Mouse (Mus musculus) heart, embryonic 15.5 days (tissue): Measurements from ENCODE around the gene Gipc2. TPM values are rescaled to one million over a fixed set of nuclear protein-coding genes. Genes with fewer than 3 reads are reported as not detected.

ENCODE experiments used
- ATAC-seq: fragments of 200-750 bp; cut with Nextera tagmentation; replicated peaks from 2 replicates; pipeline ENCODE4 v1.8.0; 2017; ENCODE audit warnings: low read depth, moderate TSS enrichment; ENCODE audit not compliant: insufficient number of reproducible peaks, insufficient read depth, low FRiP score
- H3K27ac ChIP-seq: fragments of 300-500 bp; sonication (generic); 2 replicates; pipeline ENCODE4 v1.5.1; 2015; ENCODE audit warnings: mild to moderate bottlenecking, inconsistent platforms
- H3K27me3 ChIP-seq: fragments of 300-500 bp; sonication (generic); 2 replicates; pipeline ENCODE4 v1.6.1; 2015; ENCODE audit warnings: inconsistent platforms
- H3K36me3 ChIP-seq: fragments of 300-500 bp; sonication (generic); 2 replicates; pipeline ENCODE4 v1.6.1; 2015; ENCODE audit warnings: mild to moderate bottlenecking, inconsistent platforms
- H3K4me1 ChIP-seq: fragments of 300-500 bp; sonication (generic); replicated peaks from 2 replicates; pipeline ENCODE4 v1.6.1; 2015; ENCODE audit warnings: inconsistent platforms
- H3K4me2 ChIP-seq: fragments of 300-500 bp; sonication (generic); 2 replicates; pipeline ENCODE4 v1.6.1; 2015; ENCODE audit warnings: inconsistent platforms, mild to moderate bottlenecking, moderate library complexity
- H3K4me3 ChIP-seq: fragments of 300-500 bp; sonication (generic); 2 replicates; pipeline ENCODE4 v1.5.1; 2015; ENCODE audit warnings: mild to moderate bottlenecking, inconsistent platforms
- H3K9ac ChIP-seq: fragments of 300-500 bp; sonication (generic); 2 replicates; pipeline ENCODE4 v1.6.1; 2015; ENCODE audit warnings: mild to moderate bottlenecking, inconsistent platforms
- H3K9me3 ChIP-seq: fragments of 300-500 bp; sonication (generic); replicated peaks from 2 replicates; pipeline ENCODE4 v1.6.1; 2016; ENCODE audit warnings: inconsistent platforms
- WGBS: fragments of 180-500 bp; shearing (Covaris S2); methylation state at CpG from one replicate; pipeline ENCODE4 v1.1.7; 2015; ENCODE audit warnings: mixed read lengths; 5-methylcytosine and 5-hydroxymethylcytosine counted together
- polyA plus RNA-seq: library from polyadenylated mRNA; unstranded; fragments of >200 nt; fragmentation: Nextera tagmentation; extraction: Ambion mirVana; gene quantifications from 2 replicates; pipeline ENCODE4 v1.2.1, GENCODE M21; 2015

Gipc2 gene
- polyA plus RNA-seq, 1 experiment from 2014 or later: 5.0 TPM

DNA sequence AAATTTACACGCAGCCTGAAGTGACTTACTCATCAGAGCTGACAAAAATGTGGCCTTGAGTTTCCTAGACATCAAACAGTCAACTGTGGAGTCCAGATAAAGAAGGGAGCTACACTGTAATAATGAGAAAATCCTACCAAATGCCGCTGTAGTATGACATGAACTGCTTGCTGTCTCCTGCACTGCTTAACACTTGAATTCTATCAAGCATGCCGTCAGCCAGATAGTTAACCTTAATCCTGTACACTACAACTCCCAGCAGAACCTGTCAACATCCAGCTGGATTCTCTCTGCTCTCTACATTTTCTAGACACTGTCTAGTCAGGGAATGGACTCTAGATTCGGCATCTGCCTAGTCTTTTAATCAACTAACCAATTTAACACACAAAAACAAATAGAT, 23.3 kb upstream of the Gipc2 start:
- H3K4me2 ChIP-seq: peak overlapping the region; percentile 41
- 0 out of 2 replicates have a peak, but pooled peaks have one; percentile 12 for ATAC-seq
- peaks cover 15% of the 10 kb centered on the region for H3K36me3 ChIP-seq
- H3K27me3 ChIP-seq: no peaks in the 10 kb centered on the region
- WGBS: 23% methylated on average over 4 of the region's 4 CpGs
- peak overlapping the region; percentile 22; the same call in 1 of the 2 replicates for H3K4me3 ChIP-seq
- H3K9ac ChIP-seq: no peak overlapping the region
- H3K27ac ChIP-seq: peak overlapping the region; percentile 76
- H3K4me1 ChIP-seq: peaks cover 40% of the 10 kb centered on the region
- H3K9me3 ChIP-seq: no peaks in the 10 kb centered on the region

DNA sequence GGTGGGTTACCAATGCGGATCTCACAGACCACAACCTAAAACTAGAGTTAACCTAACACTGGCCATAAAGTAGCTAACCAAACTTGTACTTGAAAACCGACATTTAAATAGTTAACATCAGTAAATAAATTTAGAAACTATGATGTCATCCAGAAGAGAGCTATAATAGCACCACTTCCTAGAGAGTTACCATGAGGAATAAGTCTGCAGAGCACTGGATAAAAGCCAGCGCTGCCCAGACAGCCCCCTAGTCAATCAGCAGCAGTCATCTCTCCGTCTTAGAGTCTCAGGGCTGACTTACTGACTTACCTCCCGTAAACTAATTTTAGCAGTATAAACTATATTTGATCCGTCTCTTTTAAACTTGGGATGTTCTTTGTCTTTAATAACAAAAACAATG, 20.1 kb upstream of the Gipc2 start:
- Histone ChIP-seq H3K4me2 (peak overlapping the region; percentile 40), H3K9ac (no peak overlapping the region), H3K36me3 (peaks cover 28% of the 10 kb centered on the region), H3K27me3 (no peaks in the 10 kb centered on the region), H3K9me3 (no peaks in the 10 kb centered on the region), H3K4me3 (no peak overlapping the region), H3K27ac (peak overlapping the region; percentile 74), H3K4me1 (peaks cover 40% of the 10 kb centered on the region)
- WGBS: 36% methylated on average over 6 of the region's 6 CpGs
- ATAC-seq: peak; percentile 66

DNA sequence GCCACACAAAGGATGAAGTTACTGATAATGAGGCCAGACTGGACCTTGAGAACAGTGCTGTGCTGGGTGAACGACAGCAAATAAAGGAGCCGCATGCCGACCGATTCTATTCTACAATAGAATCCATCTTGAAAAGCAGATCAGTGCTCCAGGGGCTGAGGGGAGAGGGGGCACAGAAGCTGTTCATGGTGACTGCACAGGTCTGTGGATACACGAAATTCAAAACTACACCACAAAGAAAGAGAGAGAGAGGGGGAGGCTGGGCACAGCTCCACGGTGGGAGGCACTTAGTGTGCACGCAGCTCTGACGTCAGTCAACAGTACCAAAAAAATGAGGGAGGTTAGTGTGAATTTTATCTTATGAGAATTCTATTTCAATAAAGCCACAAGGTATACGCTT, 17.5 kb upstream of the Gipc2 start:
- Histone ChIP-seq H3K27ac (no peak overlapping the region), H3K36me3 (peaks cover 29% of the 10 kb centered on the region), H3K27me3 (no peaks in the 10 kb centered on the region), H3K4me3 (no peak overlapping the region), H3K9ac (no peak overlapping the region), H3K4me2 (no peak overlapping the region), H3K4me1 (peaks cover 23% of the 10 kb centered on the region), H3K9me3 (no peaks in the 10 kb centered on the region)
- no peak for ATAC-seq
- 82% methylated on average over 9 of the region's 9 CpGs for WGBS

DNA sequence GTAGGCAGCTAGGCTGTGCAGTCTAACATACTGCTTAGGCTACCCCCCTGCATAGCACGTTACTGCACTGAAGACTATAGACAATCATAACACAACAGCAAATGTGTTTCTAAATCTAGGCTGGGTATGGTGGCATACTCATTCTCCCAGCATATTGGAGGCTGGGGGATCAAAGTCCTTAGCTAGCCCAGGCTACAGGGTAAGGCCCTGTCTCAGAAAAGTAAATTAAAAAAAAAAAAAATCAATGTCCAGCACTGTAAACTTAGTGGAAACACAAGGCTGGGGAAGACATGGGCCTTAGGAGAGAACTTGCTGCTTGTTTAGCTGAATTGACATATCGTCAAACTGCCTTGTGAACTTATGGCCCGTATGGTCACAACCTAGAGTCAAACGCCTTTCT, 14.6 kb upstream of the Gipc2 start:
- no peak overlapping the region for H3K9ac ChIP-seq
- H3K9me3 ChIP-seq: no peaks in the 10 kb centered on the region
- H3K36me3 ChIP-seq: peaks cover 25% of the 10 kb centered on the region
- no peak overlapping the region for H3K4me3 ChIP-seq
- H3K4me2 ChIP-seq: no peak overlapping the region
- peaks cover 3% of the 10 kb centered on the region for H3K4me1 ChIP-seq
- ATAC-seq: no peak
- H3K27me3 ChIP-seq: no peaks in the 10 kb centered on the region
- H3K27ac ChIP-seq: no peak overlapping the region
- 89% methylated on average over 4 of the region's 4 CpGs for WGBS

DNA sequence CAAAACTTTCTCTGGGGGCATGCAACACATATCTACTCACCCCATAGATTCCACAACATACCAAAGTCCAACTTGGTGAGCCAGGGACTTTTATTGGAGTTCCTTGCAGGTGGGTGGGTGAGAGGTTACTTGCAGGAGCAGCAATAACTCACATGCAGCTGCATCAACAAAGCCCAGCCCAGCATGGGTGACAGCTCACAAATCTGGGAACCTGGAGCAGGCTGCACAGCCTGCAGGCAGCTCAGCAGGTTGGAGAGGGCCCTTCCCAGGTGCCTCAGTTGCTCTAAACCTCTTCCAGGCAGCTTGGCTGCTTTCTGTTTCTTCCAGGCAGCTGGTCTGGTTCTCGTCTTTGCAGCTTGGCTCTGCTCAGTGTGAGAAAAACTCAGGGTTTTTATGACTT, 13.3 kb upstream of the Gipc2 start:
- Histone ChIP-seq H3K4me3 (no peak overlapping the region), H3K36me3 (peaks cover 14% of the 10 kb centered on the region), H3K4me2 (no peak overlapping the region), H3K27ac (no peak overlapping the region), H3K27me3 (no peaks in the 10 kb centered on the region), H3K9ac (no peak overlapping the region), H3K9me3 (no peaks in the 10 kb centered on the region), H3K4me1 (no peaks in the 10 kb centered on the region)
- WGBS: 65% methylated on average over 1 of the region's 1 CpGs
- ATAC-seq: no peak

DNA sequence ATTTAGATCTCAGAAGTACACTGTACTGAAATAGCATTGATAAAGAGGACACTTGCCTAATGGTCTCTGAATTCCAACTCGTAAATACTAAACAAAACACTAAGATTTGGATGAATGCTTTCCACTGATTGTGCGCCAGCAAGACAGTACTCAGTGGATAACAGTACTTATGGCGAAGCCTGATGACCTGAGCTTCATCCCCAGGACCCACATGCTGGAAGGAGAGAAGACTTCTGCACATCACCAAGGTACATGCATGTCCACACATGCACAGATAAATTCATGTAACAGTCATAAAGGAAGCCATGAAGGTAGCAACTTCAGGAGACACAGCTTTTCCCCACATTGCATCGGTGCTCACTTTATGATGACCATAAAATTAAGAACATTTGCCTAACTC, 12.8 kb upstream of the Gipc2 start:
- Histone ChIP-seq H3K4me3 (no peak overlapping the region), H3K4me2 (no peak overlapping the region), H3K27ac (no peak overlapping the region), H3K9ac (no peak overlapping the region), H3K4me1 (no peaks in the 10 kb centered on the region), H3K36me3 (peaks cover 13% of the 10 kb centered on the region), H3K9me3 (no peaks in the 10 kb centered on the region), H3K27me3 (no peaks in the 10 kb centered on the region)
- 82% methylated on average over 4 of the region's 4 CpGs for WGBS
- ATAC-seq: no peak

DNA sequence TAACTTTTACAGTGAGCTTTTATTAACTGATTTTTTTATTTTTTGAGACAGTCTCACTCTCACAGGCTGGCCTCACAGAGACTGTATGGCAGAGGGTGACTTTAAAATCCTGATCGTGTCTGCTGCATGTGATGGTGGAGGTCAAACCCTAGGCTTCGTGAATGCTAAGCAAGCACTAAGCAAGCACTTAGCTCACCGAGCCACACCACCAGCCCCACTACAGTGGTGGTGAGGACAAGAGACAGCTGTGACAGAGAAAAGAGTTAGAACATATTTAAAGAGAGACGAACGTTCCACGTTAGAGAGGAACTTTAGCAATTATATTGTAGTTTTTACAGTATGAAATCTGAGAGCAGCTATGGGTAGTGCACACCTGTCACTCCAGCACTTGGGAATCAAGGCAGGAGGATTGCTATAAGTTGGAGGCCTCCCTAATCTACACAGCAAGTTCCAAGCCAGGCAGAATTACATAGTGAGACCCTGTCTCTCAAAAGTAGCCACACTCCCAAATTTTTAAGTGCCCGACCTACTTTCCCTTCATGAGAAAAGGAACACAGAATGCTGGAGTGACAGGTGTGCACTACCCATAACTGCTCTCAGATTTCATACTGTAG, 6.4 kb upstream of the Gipc2 start:
- H3K27ac ChIP-seq: no peak overlapping the region

DNA sequence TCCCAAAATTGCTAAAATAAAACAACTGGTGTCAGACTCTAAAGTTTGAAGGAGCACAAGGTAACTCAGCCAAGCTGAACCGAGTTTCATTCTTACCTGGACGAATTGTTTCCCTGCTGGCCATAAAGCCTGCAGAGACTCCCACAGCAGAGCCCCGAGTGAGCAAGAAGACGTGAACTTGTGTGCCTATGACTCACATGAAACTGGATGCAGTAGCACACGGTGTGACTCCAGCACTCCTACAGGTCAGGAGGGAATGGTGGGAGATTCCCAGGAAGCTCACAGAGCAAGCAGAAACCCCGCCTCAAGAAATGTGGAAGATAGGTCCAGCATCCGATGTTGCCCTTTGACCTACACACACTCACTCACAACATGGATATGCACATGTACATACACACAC, 5.8 kb upstream of the Gipc2 start:
- WGBS: 57% methylated on average over 7 of the region's 7 CpGs
- Histone ChIP-seq H3K27ac (no peak overlapping the region), H3K9ac (no peak overlapping the region), H3K9me3 (no peaks in the 10 kb centered on the region), H3K27me3 (no peaks in the 10 kb centered on the region), H3K36me3 (no peaks in the 10 kb centered on the region), H3K4me3 (no peak overlapping the region), H3K4me1 (peaks cover 9% of the 10 kb centered on the region), H3K4me2 (no peak overlapping the region)
- ATAC-seq: no peak

More for the DNA sequence above, 6.4 kb upstream of the Gipc2 start:
- WGBS: 65% methylated on average over 7 of the region's 7 CpGs
- Histone ChIP-seq H3K9ac (no peak overlapping the region), H3K4me3 (no peak overlapping the region), H3K4me1 (peaks cover 3% of the 10 kb centered on the region), H3K36me3 (no peaks in the 10 kb centered on the region), H3K4me2 (no peak overlapping the region), H3K27me3 (no peaks in the 10 kb centered on the region), H3K9me3 (no peaks in the 10 kb centered on the region)
- no peak for ATAC-seq

DNA sequence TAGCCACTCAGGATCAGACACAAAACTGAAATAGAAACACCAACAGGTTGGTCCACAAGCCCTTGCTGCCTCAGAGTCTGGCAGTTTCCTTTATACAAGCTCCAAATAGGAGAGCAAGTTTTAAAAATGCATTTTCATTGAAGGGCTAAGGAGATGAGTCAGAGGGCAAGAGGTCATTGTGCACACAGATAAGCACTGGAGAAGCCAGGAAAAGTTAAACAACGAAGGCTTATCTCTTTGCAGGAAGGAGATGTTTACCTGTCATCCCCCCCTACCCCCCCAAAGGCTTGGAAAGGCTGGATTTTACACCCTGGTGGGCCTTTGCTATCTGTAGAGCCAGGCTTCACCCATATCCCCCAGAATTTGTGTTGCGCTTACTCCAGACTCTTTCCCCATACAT, 5.2 kb upstream of the Gipc2 start:
- H3K36me3 ChIP-seq: no peaks in the 10 kb centered on the region
- H3K4me3 ChIP-seq: no peak overlapping the region
- 37% methylated on average over 2 of the region's 2 CpGs for WGBS
- H3K9ac ChIP-seq: no peak overlapping the region
- ATAC-seq: no peak
- no peaks in the 10 kb centered on the region for H3K27me3 ChIP-seq
- no peak overlapping the region for H3K4me2 ChIP-seq
- no peaks in the 10 kb centered on the region for H3K9me3 ChIP-seq
- H3K4me1 ChIP-seq: peaks cover 14% of the 10 kb centered on the region
- H3K27ac ChIP-seq: no peak overlapping the region

DNA sequence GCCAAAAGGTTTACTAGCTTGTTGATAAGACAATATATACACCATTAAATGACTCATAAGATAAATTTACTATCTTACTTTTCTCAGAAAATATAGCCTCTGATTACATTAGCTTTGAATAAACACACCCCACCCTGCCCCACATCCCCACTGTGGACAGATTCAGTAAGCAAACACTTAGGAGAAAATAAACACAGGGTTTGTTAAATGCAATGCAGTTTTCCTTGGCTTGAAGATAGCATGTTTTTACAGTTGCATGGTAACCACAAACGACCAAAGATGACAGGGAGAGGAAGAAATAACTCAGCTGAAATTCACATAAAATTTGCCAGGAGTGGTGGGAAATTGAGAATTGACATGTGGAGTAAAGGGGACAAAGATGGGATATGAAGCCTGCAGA, 4.4 kb upstream of the Gipc2 start:
- Histone ChIP-seq H3K27ac (no peak overlapping the region), H3K4me1 (peaks cover 23% of the 10 kb centered on the region), H3K4me2 (no peak overlapping the region), H3K9me3 (no peaks in the 10 kb centered on the region), H3K36me3 (no peaks in the 10 kb centered on the region), H3K27me3 (no peaks in the 10 kb centered on the region), H3K9ac (no peak overlapping the region), H3K4me3 (no peak overlapping the region)
- ATAC-seq: no peak
- WGBS: 27% methylated on average over 1 of the region's 1 CpGs

DNA sequence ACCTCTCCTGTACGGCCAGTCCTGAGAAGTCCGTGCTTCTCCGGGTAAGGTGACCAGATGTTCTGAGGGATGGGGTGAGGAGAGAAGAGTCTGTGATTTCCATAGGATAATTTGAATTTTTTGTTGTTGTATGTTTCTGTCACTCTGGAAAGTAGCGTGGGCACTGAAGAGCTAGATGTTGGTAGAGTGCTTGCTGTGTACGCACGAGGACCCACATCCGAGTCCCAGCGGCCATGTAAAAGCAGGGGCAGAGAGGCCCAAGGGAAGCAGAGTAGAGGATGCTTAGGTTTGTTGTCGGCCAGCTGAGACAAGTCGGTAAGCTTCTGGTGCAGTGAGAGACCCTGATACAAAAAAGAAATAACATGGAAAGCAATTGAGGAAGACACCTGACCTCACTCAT, 2.0 kb upstream of the Gipc2 start:
- no peaks in the 10 kb centered on the region for H3K27me3 ChIP-seq

DNA sequence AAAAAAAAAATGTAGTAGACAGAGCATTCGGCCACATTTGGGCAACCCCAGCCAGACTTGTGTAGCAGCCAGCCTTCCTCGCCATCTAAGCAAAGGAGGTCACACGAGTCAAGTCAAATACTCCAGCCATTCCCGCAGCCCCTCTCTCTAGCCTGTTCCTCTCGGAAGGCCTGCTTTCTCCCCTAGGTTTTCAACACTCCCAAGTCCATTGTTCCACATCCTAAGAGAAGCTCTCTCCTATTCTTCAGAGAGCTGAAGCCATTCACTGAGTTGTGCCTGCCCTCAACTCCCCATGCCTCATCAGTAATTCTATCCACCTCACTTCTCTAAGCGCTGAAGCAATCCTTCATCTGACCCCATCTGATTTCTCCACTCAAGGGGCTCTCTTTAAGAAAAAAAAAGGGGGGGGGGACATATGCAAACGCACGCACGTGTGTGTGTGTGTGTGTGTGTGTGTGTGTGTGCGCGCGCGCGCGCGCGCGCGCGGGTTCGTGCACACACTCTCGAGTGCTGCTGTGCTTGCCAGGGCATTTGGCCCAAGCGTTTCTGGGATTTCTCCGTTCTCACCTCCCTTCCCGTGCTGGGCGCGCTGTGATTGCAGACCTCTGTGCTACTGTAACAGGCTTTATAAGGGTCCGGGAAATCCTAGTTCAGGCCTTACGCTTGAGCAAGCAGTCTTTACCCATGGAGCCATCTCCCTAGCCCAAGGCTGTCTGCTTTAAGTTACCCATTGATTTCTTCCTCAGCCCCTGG, 845 bp upstream of the Gipc2 start:
- Histone ChIP-seq H3K4me1 (peaks cover 30% of the 10 kb centered on the region), H3K36me3 (no peaks in the 10 kb centered on the region), H3K27me3 (no peaks in the 10 kb centered on the region), H3K9ac (0 out of 2 replicates have a peak overlapping the region, but pooled peaks have one; percentile 1), H3K27ac (0 out of 2 replicates have a peak overlapping the region, but pooled peaks have one; percentile 38), H3K9me3 (no peaks in the 10 kb centered on the region), H3K4me2 (peak overlapping the region; percentile 92), H3K4me3 (peak overlapping the region; percentile 26)
- ATAC-seq: no peak; the same call in 1 of the 2 replicates
- 22% methylated on average over 29 of the region's 29 CpGs for WGBS

More for the DNA sequence above, 2.0 kb upstream of the Gipc2 start:
- no peak overlapping the region for H3K27ac ChIP-seq
- H3K4me1 ChIP-seq: peaks cover 30% of the 10 kb centered on the region
- no peak for ATAC-seq
- no peak overlapping the region for H3K9ac ChIP-seq
- no peak overlapping the region for H3K4me3 ChIP-seq
- 94% methylated on average over 10 of the region's 10 CpGs for WGBS
- no peaks in the 10 kb centered on the region for H3K9me3 ChIP-seq
- no peak overlapping the region for H3K4me2 ChIP-seq
- no peaks in the 10 kb centered on the region for H3K36me3 ChIP-seq
